Mouse (Mus musculus) forebrain, postnatal 0 days (tissue): ENCODE results near the gene Btbd18. TPM values are rescaled to one million over a fixed set of nuclear protein-coding genes. Genes with fewer than 3 reads are reported as not detected.

Experiments
- ATAC-seq: fragments of 200-750 bp; cut with Nextera tagmentation; 2 replicates; pipeline ENCODE4 v1.8.0; 2017; ENCODE audit warnings: mild to moderate bottlenecking, moderate library complexity
- DNase-seq: peaks from one replicate; pipeline ENCODE4 v3.0.0-alpha.2; 2015
- H3K27ac ChIP-seq: fragments of 300-500 bp; sonication (generic); 2 replicates; pipeline ENCODE4 v1.5.1; 2014; ENCODE audit warnings: low read depth, mild to moderate bottlenecking, antibody characterized with exemption, low read length, moderate library complexity, mixed read lengths
- H3K27me3 ChIP-seq: fragments of 300-500 bp; sonication (generic); 2 replicates; pipeline ENCODE4 v1.6.1; 2014; ENCODE audit warnings: mild to moderate bottlenecking, low read length, mixed read lengths; ENCODE audit not compliant: insufficient read depth
- H3K36me3 ChIP-seq: fragments of 300-500 bp; sonication (generic); 2 replicates; pipeline ENCODE4 v1.6.1; 2014; ENCODE audit warnings: mild to moderate bottlenecking, moderate library complexity; ENCODE audit not compliant: insufficient read depth
- H3K4me1 ChIP-seq: fragments of 300-500 bp; sonication (generic); 2 replicates; pipeline ENCODE4 v1.6.1; 2014; ENCODE audit warnings: antibody characterized with exemption; ENCODE audit not compliant: insufficient read depth
- H3K4me2 ChIP-seq: fragments of 300-500 bp; sonication (generic); 2 replicates; pipeline ENCODE4 v1.6.1; 2014; ENCODE audit warnings: low read depth, mild to moderate bottlenecking, moderate library complexity
- H3K4me3 ChIP-seq: fragments of 300-500 bp; sonication (generic); 2 replicates; pipeline ENCODE4 v1.5.1; 2014; ENCODE audit warnings: low read depth, low read length, mixed read lengths
- H3K9ac ChIP-seq: fragments of 300-500 bp; sonication (generic); 2 replicates; pipeline ENCODE4 v1.6.1; 2014; ENCODE audit warnings: mild to moderate bottlenecking
- H3K9me3 ChIP-seq: fragments of 300-500 bp; sonication (generic); 2 replicates; pipeline ENCODE4 v1.6.1; 2016; ENCODE audit warnings: low read length
- CTCF ChIP-seq: sonication (generic); IDR thresholded peaks from 2 replicates; pipeline ENCODE4 v1.5.1; 2016; ENCODE audit warnings: antibody characterized with exemption, control low read depth, low read depth
- WGBS: fragments of 180-500 bp; shearing (Covaris S2); extraction: QIAGEN DNeasy Blood & Tissue Kit; methylation state at CpG from one replicate; pipeline ENCODE4 v1.1.7; 2014; 5-methylcytosine and 5-hydroxymethylcytosine counted together
- polyA plus RNA-seq: library from polyadenylated mRNA; unstranded; fragments of >200 nt; fragmentation: Nextera tagmentation; extraction: Ambion mirVana; gene quantifications from 2 replicates; pipeline ENCODE4 v1.2.1, GENCODE M21; 2015
- total RNA-seq: library from RNA; depleted of rRNA; stranded (reverse); fragments of >200 nt; gene quantifications from 2 replicates; pipeline ENCODE4 v1.2.3, GENCODE M21; 2014; rRNA removed

Gene Btbd18
- total RNA-seq (0.10 TPM in 1 of 2 replicates, not detected in the other), polyA plus RNA-seq (0.13 and 0.25 TPM in 2 replicates)

DNA sequence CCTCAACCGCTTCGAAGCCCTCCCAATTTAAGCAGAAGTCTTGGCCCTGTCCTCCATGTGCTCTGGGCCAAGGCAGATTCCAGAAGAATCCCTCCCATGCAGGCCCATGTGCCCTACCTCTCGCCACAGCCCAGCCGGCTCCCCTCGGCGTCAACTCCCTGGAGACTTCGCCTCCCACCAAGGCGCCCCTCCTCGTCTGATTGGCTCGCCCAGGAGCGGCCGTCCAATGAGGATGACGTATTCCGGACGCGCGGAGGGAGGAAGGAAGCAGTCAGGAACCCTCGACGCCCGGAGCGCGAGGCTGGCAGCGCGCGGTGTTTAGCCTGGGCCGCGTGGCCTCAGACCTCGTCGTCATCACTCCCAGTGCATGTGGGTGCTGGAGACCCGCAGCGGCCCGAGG is at the start of gene Btbd18:
Gene Btbd18, plus strand, starts transcription at position 274 of the 400 bp plus-strand sequence.
- ATAC-seq: no peak

DNA sequence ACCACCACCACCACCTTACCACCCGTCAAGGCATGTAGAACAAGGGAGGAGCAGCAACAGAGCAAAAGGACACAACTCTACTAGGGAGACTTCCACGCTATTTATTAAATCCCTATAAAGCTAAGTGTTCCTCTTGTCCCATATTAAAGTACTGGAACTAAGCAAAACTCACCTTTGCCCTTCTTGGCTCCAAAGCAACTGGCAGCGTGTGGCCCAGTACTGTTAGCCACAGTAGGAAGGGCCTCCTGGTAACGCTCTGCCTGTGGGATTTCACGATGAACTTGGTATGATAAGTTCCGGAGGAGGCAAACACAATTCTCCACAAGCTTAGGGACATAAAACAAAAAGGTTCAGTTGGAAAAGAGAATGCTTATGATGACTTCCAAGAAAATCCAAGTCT is 46.1 kb upstream of the Btbd18 start:
- Histone ChIP-seq H3K9ac (no peak overlapping the region), H3K36me3 (peaks cover 78% of the 10 kb centered on the region), H3K27ac (no peak overlapping the region), H3K27me3 (no peaks in the 10 kb centered on the region), H3K4me1 (no peaks in the 10 kb centered on the region), H3K4me2 (no peak overlapping the region), H3K4me3 (no peak overlapping the region), H3K9me3 (no peaks in the 10 kb centered on the region)
- no peak for ATAC-seq
- 94% methylated on average over 6 of the region's 6 CpGs for WGBS
- DNase-seq: no peak
- TF ChIP-seq CTCF: no peak

More for the DNA sequence above, at the start of gene Btbd18:
- Histone ChIP-seq H3K27ac (no peak within 1 kb of the TSS), H3K4me1 (no peaks in the 10 kb centered on the region), H3K9ac (no peak within 1 kb of the TSS), H3K36me3 (no peaks in the 10 kb centered on the region), H3K27me3 (no peaks in the 10 kb centered on the region), H3K9me3 (no peaks in the 10 kb centered on the region), H3K4me3 (no peak within 1 kb of the TSS), H3K4me2 (no peak within 1 kb of the TSS)
- TF ChIP-seq CTCF: no peak
- DNase-seq: no peak
- WGBS: 96% methylated on average over 32 of the region's 32 CpGs

DNA sequence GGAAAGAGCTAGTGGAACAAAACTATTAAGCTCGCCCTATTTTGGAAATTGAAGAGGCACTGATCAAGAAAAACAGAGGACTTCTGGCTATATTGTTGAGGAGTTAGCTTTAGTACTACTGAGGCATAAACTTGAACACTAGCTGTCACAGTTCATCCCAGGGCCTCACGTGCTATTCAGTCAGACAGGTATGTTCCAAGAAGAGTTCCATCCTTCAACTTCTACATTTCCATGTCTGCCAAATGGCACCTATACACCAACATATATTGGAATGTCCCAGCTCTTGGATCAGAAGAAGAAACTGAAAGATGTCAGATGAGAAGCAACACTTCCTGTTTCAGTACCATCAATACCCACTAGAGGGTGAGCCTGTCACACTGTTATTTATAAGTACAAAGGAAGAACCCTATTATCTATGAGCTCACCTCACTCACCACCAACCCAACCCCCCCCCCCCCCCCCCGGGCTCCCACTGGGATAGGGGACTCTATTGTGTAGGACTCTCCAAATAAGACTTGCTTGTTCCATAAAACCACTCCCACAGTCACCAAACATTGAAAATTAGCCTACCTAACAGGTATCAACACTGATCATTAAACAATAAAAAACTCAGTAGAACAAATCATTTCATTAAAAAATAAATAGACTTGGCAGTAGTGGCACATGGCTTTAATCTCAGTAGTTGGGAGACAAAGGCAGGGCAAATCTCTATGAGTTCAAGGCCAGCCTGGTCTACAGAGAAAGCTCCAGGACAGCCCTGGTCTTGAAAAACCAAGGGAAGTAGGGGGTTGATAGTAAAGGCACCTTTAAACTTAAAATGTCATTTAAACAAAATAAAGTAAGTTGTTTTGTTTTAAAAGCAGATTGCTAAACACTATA is 41.0 kb upstream of the Btbd18 start:
- Histone ChIP-seq H3K4me2 (no peak overlapping the region), H3K9me3 (no peaks in the 10 kb centered on the region), H3K9ac (no peak overlapping the region), H3K27ac (no peak overlapping the region), H3K4me3 (no peak overlapping the region), H3K4me1 (no peaks in the 10 kb centered on the region), H3K36me3 (peaks cover 59% of the 10 kb centered on the region), H3K27me3 (no peaks in the 10 kb centered on the region)
- peak; percentile 63 for DNase-seq
- WGBS: 72% methylated on average over 3 of the region's 3 CpGs
- TF ChIP-seq CTCF: peak; percentile 80
- peak; percentile 85 for ATAC-seq

DNA sequence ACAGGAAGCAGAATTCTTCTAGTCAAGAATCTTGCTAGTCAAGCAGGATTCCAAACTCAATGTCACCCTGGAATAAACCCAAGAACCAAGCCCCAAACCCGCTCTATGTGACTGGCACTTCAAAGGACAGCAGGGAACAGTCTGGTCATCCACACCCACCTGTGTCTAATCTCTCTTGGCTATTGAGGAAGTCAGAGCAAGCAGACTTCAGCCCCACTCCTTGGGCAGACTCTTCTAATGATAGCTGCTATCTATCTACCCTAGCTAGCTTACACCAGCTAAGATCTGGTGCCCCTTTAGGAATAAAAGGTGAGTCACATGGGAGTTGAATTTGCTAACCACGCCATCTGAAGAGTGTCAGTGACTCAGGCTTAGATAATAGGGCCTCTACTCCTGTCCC is 40.0 kb upstream of the Btbd18 start:
- H3K36me3 ChIP-seq: peaks cover 48% of the 10 kb centered on the region
- H3K4me3 ChIP-seq: no peak overlapping the region
- WGBS: 89% methylated on average over 2 of the region's 2 CpGs
- no peaks in the 10 kb centered on the region for H3K4me1 ChIP-seq
- DNase-seq: no peak
- no peak overlapping the region for H3K9ac ChIP-seq
- ATAC-seq: no peak
- no peak overlapping the region for H3K4me2 ChIP-seq
- H3K9me3 ChIP-seq: no peaks in the 10 kb centered on the region
- no peak for TF ChIP-seq CTCF
- H3K27ac ChIP-seq: no peak overlapping the region
- no peaks in the 10 kb centered on the region for H3K27me3 ChIP-seq

DNA sequence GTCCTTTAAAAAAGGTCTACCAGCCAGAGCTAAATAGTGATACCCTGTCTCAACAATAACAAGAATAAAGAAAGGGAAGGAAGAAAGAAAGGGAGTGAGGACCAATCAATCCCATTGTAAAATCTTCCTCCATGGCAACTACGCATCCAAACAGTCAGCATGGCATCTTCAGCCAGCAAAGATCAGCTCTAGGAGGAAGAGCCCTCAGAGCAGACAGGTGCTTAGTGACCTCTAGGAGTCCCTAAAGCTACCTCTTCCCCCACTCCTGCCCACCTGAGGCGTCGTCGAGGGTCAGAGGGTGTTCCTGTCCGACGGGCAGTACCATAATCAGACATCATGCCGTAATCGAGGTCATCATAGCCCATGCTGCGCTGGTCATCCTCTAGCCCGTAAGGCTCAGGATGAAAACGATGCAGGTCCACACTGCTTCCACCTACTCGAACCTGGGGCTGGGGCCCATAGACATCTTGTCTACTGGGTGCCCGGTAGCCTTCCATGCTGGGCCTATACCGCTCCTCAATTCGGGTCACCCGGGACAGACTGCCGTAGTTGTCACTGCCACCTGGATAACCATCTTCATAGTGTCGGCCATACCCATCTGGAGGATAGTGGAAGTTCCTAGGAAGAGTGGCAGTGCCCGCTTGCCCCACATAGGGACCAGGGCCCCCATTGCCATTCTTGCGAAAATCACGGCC is 39.1 kb upstream of the Btbd18 start:
- no peak for DNase-seq
- Histone ChIP-seq H3K27ac (no peak overlapping the region), H3K9ac (no peak overlapping the region), H3K4me1 (no peaks in the 10 kb centered on the region), H3K27me3 (no peaks in the 10 kb centered on the region), H3K4me3 (no peak overlapping the region), H3K4me2 (no peak overlapping the region), H3K9me3 (no peaks in the 10 kb centered on the region), H3K36me3 (peaks cover 47% of the 10 kb centered on the region)
- no peak for ATAC-seq
- TF ChIP-seq CTCF: no peak
- 97% methylated on average over 21 of the region's 21 CpGs for WGBS

DNA sequence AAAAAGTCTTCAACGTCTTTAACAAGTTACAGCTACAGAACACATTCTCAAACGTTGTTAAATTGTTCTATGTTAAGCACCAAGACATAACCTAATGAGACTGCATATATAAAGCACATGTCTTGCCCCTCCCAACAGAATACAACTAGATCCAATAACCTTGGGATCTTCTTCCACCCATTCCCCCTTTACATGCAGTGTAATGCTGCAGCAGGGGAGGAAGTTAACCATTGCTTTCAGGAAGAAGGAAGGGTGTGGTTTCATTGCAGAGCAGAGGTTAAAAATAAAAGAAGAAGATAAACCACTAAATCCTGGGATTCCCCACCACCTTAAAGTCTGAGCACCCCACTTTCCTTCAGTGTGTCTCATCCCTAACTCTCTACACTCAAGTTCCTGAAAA is 36.2 kb upstream of the Btbd18 start:
- no peak overlapping the region for H3K4me3 ChIP-seq
- H3K4me1 ChIP-seq: no peaks in the 10 kb centered on the region
- no peaks in the 10 kb centered on the region for H3K9me3 ChIP-seq
- ATAC-seq: no peak
- TF ChIP-seq CTCF: no peak
- 81% methylated on average over 2 of the region's 2 CpGs for WGBS
- H3K9ac ChIP-seq: no peak overlapping the region
- H3K27me3 ChIP-seq: no peaks in the 10 kb centered on the region
- H3K36me3 ChIP-seq: peaks cover 31% of the 10 kb centered on the region
- H3K4me2 ChIP-seq: no peak overlapping the region
- no peak overlapping the region for H3K27ac ChIP-seq
- no peak for DNase-seq
